Mouse (Mus musculus): ENCODE data around the gene Bbs9. TPM values are rescaled to one million over a fixed set of nuclear protein-coding genes. Genes with fewer than 3 reads are reported as not detected.

Gene Bbs9
- total RNA-seq, 1 experiment, result 10.3 TPM

- H3K36me3 ChIP-seq (ENCODE audit: control insufficient read depth, insufficient read depth, low read length, poor library complexity, severe bottlenecking), result no peaks in the 10 kb centered on the region
- H3K27ac ChIP-seq (ENCODE audit: insufficient read depth, low read depth, low read length, poor library complexity, severe bottlenecking), result no peak overlapping the region
- H3K4me1 ChIP-seq (ENCODE audit: control insufficient read depth in 2 of 2, insufficient read depth in 2 of 2, low read length in 2 of 2, poor library complexity in 1 of 2), result no peaks in the 10 kb centered on the region
- no peak overlapping the region for H3K9ac ChIP-seq (ENCODE audit: insufficient read depth, low read depth, low read length, poor library complexity, severe bottlenecking)
- TF ChIP-seq ZNF384 (IDR thresholded peaks at IDR 0.05; ENCODE audit: low read depth, low read length) (no peak), HCFC1 (IDR thresholded peaks at IDR 0.05; ENCODE audit: borderline replicate concordance, insufficient read depth, low read length) (no peak), CHD2 (IDR thresholded peaks at IDR 0.05; ENCODE audit: low read depth, low read length) (no peak), ZC3H11A (IDR thresholded peaks at IDR 0.05; ENCODE audit: borderline replicate concordance, low read depth, low read length) (no peak), MAFK (IDR thresholded peaks at IDR 0.05; ENCODE audit: insufficient read depth, low read depth, low read length) (no peak)
- DNase-seq (ENCODE audit: low read depth, low spot score), result no peak
- H3K4me3 ChIP-seq (ENCODE audit: insufficient read depth in 1 of 2, low read depth in 1 of 2, low read length in 2 of 2, poor library complexity in 1 of 2, severe bottlenecking in 1 of 2), result no peak overlapping the region
- in situ Hi-C loops (cut with MboI; ENCODE audit: low sequenced_read_pairs in 2 of 2, unreplicated experiment in 2 of 2), result no loop called here
- no peaks in the 10 kb centered on the region for H3K9me3 ChIP-seq (ENCODE audit: control insufficient read depth, insufficient read depth, low read depth, low read length)
Measured at GRCm38 (mm10) chr9:22645844-22646390, 170.4 kb downstream of the Bbs9 start.

- no peak overlapping the region for H3K4me3 ChIP-seq (ENCODE audit: insufficient read depth in 1 of 2, low read depth in 1 of 2, low read length in 2 of 2, poor library complexity in 1 of 2, severe bottlenecking in 1 of 2)
- H3K27ac ChIP-seq (ENCODE audit: insufficient read depth, low read depth, low read length, poor library complexity, severe bottlenecking), result no peak overlapping the region
- H3K4me1 ChIP-seq (ENCODE audit: control insufficient read depth in 2 of 2, insufficient read depth in 2 of 2, low read length in 2 of 2, poor library complexity in 1 of 2), result no peaks in the 10 kb centered on the region
- TF ChIP-seq ZC3H11A (IDR thresholded peaks at IDR 0.05; ENCODE audit: borderline replicate concordance, low read depth, low read length), result no peak
- no peak for TF ChIP-seq MAFK (IDR thresholded peaks at IDR 0.05; ENCODE audit: insufficient read depth, low read depth, low read length)
- TF ChIP-seq CHD2 (IDR thresholded peaks at IDR 0.05; ENCODE audit: low read depth, low read length), result no peak
- TF ChIP-seq HCFC1 (IDR thresholded peaks at IDR 0.05; ENCODE audit: borderline replicate concordance, insufficient read depth, low read length), result no peak
- no peak for TF ChIP-seq ZNF384 (IDR thresholded peaks at IDR 0.05; ENCODE audit: low read depth, low read length)
- no peak overlapping the region for H3K9ac ChIP-seq (ENCODE audit: insufficient read depth, low read depth, low read length, poor library complexity, severe bottlenecking)
- no peak for DNase-seq (ENCODE audit: low read depth, low spot score)
- H3K9me3 ChIP-seq (ENCODE audit: control insufficient read depth, insufficient read depth, low read depth, low read length), result no peaks in the 10 kb centered on the region
- no peaks in the 10 kb centered on the region for H3K36me3 ChIP-seq (ENCODE audit: control insufficient read depth, insufficient read depth, low read length, poor library complexity, severe bottlenecking)
- in situ Hi-C loops (cut with MboI; ENCODE audit: low sequenced_read_pairs in 2 of 2, unreplicated experiment in 2 of 2), result no loop called here
Measured at GRCm38 (mm10) chr9:22646461-22646860, 170.9 kb downstream of the Bbs9 start.

GRCm38 (mm10) chr9:22648163-22648562 is 172.6 kb downstream of the Bbs9 start:
- Histone ChIP-seq H3K9ac (ENCODE audit: insufficient read depth, low read depth, low read length, poor library complexity, severe bottlenecking) (no peak overlapping the region), H3K9me3 (ENCODE audit: control insufficient read depth, insufficient read depth, low read depth, low read length) (no peaks in the 10 kb centered on the region), H3K4me3 (ENCODE audit: insufficient read depth in 1 of 2, low read depth in 1 of 2, low read length in 2 of 2, poor library complexity in 1 of 2, severe bottlenecking in 1 of 2) (no peak overlapping the region), H3K4me1 (ENCODE audit: control insufficient read depth in 2 of 2, insufficient read depth in 2 of 2, low read length in 2 of 2, poor library complexity in 1 of 2) (no peaks in the 10 kb centered on the region), H3K36me3 (ENCODE audit: control insufficient read depth, insufficient read depth, low read length, poor library complexity, severe bottlenecking) (no peaks in the 10 kb centered on the region), H3K27ac (ENCODE audit: insufficient read depth, low read depth, low read length, poor library complexity, severe bottlenecking) (no peak overlapping the region)
- TF ChIP-seq CHD2 (IDR thresholded peaks at IDR 0.05; ENCODE audit: low read depth, low read length), result no peak
- TF ChIP-seq MAFK (IDR thresholded peaks at IDR 0.05; ENCODE audit: insufficient read depth, low read depth, low read length), result no peak
- no peak for TF ChIP-seq ZNF384 (IDR thresholded peaks at IDR 0.05; ENCODE audit: low read depth, low read length)
- TF ChIP-seq ZC3H11A (IDR thresholded peaks at IDR 0.05; ENCODE audit: borderline replicate concordance, low read depth, low read length), result no peak
- TF ChIP-seq HCFC1 (IDR thresholded peaks at IDR 0.05; ENCODE audit: borderline replicate concordance, insufficient read depth, low read length), result no peak
- in situ Hi-C loops (cut with MboI; ENCODE audit: low sequenced_read_pairs in 2 of 2, unreplicated experiment in 2 of 2), result no loop called here
- peak; percentile 8 for DNase-seq (ENCODE audit: low read depth, low spot score)

- Histone ChIP-seq H3K36me3 (ENCODE audit: control insufficient read depth, insufficient read depth, low read length, poor library complexity, severe bottlenecking) (no peaks in the 10 kb centered on the region), H3K9ac (ENCODE audit: insufficient read depth, low read depth, low read length, poor library complexity, severe bottlenecking) (no peak overlapping the region), H3K27ac (ENCODE audit: insufficient read depth, low read depth, low read length, poor library complexity, severe bottlenecking) (no peak overlapping the region), H3K4me3 (ENCODE audit: insufficient read depth in 1 of 2, low read depth in 1 of 2, low read length in 2 of 2, poor library complexity in 1 of 2, severe bottlenecking in 1 of 2) (no peak overlapping the region), H3K4me1 (ENCODE audit: control insufficient read depth in 2 of 2, insufficient read depth in 2 of 2, low read length in 2 of 2, poor library complexity in 1 of 2) (no peaks in the 10 kb centered on the region), H3K9me3 (ENCODE audit: control insufficient read depth, insufficient read depth, low read depth, low read length) (no peaks in the 10 kb centered on the region)
- TF ChIP-seq CHD2 (IDR thresholded peaks at IDR 0.05; ENCODE audit: low read depth, low read length), result no peak
- TF ChIP-seq ZNF384 (IDR thresholded peaks at IDR 0.05; ENCODE audit: low read depth, low read length), result no peak
- TF ChIP-seq ZC3H11A (IDR thresholded peaks at IDR 0.05; ENCODE audit: borderline replicate concordance, low read depth, low read length), result no peak
- TF ChIP-seq MAFK (IDR thresholded peaks at IDR 0.05; ENCODE audit: insufficient read depth, low read depth, low read length), result no peak
- no peak for TF ChIP-seq HCFC1 (IDR thresholded peaks at IDR 0.05; ENCODE audit: borderline replicate concordance, insufficient read depth, low read length)
- in situ Hi-C loops (cut with MboI; ENCODE audit: low sequenced_read_pairs in 2 of 2, unreplicated experiment in 2 of 2), result no loop called here
- DNase-seq (ENCODE audit: low read depth, low spot score), result no peak
Measured at GRCm38 (mm10) chr9:22649606-22650005, 174.1 kb downstream of the Bbs9 start.

GRCm38 (mm10) chr9:22650781-22651180 is 175.3 kb downstream of the Bbs9 start:
- no peak for DNase-seq (ENCODE audit: low read depth, low spot score)
- H3K27ac ChIP-seq (ENCODE audit: insufficient read depth, low read depth, low read length, poor library complexity, severe bottlenecking), result no peak overlapping the region
- no peaks in the 10 kb centered on the region for H3K36me3 ChIP-seq (ENCODE audit: control insufficient read depth, insufficient read depth, low read length, poor library complexity, severe bottlenecking)
- no peaks in the 10 kb centered on the region for H3K4me1 ChIP-seq (ENCODE audit: control insufficient read depth in 2 of 2, insufficient read depth in 2 of 2, low read length in 2 of 2, poor library complexity in 1 of 2)
- no peaks in the 10 kb centered on the region for H3K9me3 ChIP-seq (ENCODE audit: control insufficient read depth, insufficient read depth, low read depth, low read length)
- in situ Hi-C loops (cut with MboI; ENCODE audit: low sequenced_read_pairs in 2 of 2, unreplicated experiment in 2 of 2), result no loop called here
- no peak overlapping the region for H3K4me3 ChIP-seq (ENCODE audit: insufficient read depth in 1 of 2, low read depth in 1 of 2, low read length in 2 of 2, poor library complexity in 1 of 2, severe bottlenecking in 1 of 2)
- TF ChIP-seq ZC3H11A (IDR thresholded peaks at IDR 0.05; ENCODE audit: borderline replicate concordance, low read depth, low read length), result no peak
- no peak for TF ChIP-seq HCFC1 (IDR thresholded peaks at IDR 0.05; ENCODE audit: borderline replicate concordance, insufficient read depth, low read length)
- no peak for TF ChIP-seq ZNF384 (IDR thresholded peaks at IDR 0.05; ENCODE audit: low read depth, low read length)
- no peak for TF ChIP-seq CHD2 (IDR thresholded peaks at IDR 0.05; ENCODE audit: low read depth, low read length)
- TF ChIP-seq MAFK (IDR thresholded peaks at IDR 0.05; ENCODE audit: insufficient read depth, low read depth, low read length), result no peak
- H3K9ac ChIP-seq (ENCODE audit: insufficient read depth, low read depth, low read length, poor library complexity, severe bottlenecking), result no peak overlapping the region

Data from ES-E14 (cell line).